Mouse (Mus musculus) thymus, adult 2 months (tissue): ENCODE measurements around the gene Spag9.

Experiments used
- CTCF ChIP-seq: fragments of 200-500 bp; IDR thresholded peaks from 2 replicates; pipeline ENCODE4 v1.5.1; 2012; ENCODE audit warnings: mild to moderate bottlenecking, control low read depth, low read length, moderate library complexity, borderline replicate concordance; ENCODE audit not compliant: control insufficient read depth, poor library complexity, insufficient read depth; ENCODE audit errors: extremely low read depth
- POLR2A ChIP-seq: fragments of 200-500 bp; IDR thresholded peaks from 2 replicates; pipeline ENCODE4 v1.6.1; 2012; ENCODE audit warnings: mild to moderate bottlenecking, low read length, control low read depth, moderate library complexity; ENCODE audit not compliant: control insufficient read depth, poor library complexity, insufficient read depth; ENCODE audit errors: extremely low read depth

- TF ChIP-seq POLR2A, result no peak
- TF ChIP-seq CTCF, result no peak
Measured at GRCm38 (mm10) chr11:94026289-94026688, 30.4 kb downstream of the Spag9 start.
